Mouse (Mus musculus): ENCODE measurements around the gene Nid1. TPM values are rescaled to one million over a fixed set of nuclear protein-coding genes. Genes with fewer than 3 reads are reported as not detected.

The Nid1 gene
- total and polyA plus RNA-seq, 2 experiments from 2014 or later, result 27.3 to 70.6 TPM

DNA sequence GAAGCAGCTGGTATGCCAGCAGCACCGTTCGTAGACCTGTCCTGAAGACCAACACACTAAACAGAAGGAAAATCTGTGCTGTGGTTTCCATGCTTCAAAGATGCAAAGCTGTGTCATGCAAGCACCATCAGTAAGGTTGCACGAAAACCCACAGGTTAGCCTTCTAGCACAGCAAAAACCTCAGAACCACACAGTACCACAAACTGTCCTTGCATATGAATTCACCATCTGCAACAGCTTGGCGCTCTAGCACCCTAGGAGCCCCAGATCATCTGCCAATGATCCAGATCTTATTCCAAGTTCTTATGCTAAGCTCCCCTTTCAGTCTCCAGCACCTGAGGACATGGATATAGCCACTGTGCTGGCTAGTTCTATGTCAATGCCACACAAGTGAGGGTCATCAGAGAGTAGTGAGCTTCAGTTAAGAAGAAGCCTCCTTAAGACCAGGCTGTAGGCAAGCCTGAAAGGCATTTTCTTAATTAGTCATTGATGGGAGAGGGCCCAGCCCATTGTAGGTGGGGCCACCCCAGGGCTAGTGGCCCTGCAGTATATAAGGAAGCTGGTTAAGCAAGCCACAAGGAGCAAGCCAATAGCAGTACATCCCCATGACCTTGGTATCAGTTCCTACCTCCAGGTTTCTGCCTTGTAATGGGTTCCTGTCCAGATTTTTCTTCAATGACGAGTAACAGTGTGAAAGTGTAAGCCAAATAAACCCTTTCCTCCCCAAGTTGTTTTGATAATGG, 119.8 kb downstream of the Nid1 start:
- Histone ChIP-seq H3K27me3 (ENCODE audit: insufficient read depth, low read length) (0 out of 2 replicates have a peak, but pooled peaks cover 4% of the 10 kb centered on the region), H3K4me2 (ENCODE audit: low read depth, low read length, poor library complexity, severe bottlenecking) (no peak overlapping the region), H3K4me1 (ENCODE audit: insufficient read depth, low read length) (no peaks in the 10 kb centered on the region), H3K36me3 (ENCODE audit: insufficient read depth, low read length) (no peaks in the 10 kb centered on the region), H3K27ac (ENCODE audit: low read depth, low read length) (no peak overlapping the region), H3K9me3 (ENCODE audit: low read length) (no peaks in the 10 kb centered on the region), H3K4me3 (ENCODE audit: low read depth, low read length) (no peak overlapping the region), H3K9ac (replicated peaks; ENCODE audit: low read length, poor library complexity, severe bottlenecking) (no peak overlapping the region)
- ATAC-seq (ENCODE audit: low FRiP score), result no peak
- TF ChIP-seq CTCF (IDR thresholded peaks at IDR 0.05), result no peak
- WGBS, result 84% methylated on average over 5 of the region's 5 CpGs
- DNase-seq (ENCODE audit: low spot score), result no peak

DNA sequence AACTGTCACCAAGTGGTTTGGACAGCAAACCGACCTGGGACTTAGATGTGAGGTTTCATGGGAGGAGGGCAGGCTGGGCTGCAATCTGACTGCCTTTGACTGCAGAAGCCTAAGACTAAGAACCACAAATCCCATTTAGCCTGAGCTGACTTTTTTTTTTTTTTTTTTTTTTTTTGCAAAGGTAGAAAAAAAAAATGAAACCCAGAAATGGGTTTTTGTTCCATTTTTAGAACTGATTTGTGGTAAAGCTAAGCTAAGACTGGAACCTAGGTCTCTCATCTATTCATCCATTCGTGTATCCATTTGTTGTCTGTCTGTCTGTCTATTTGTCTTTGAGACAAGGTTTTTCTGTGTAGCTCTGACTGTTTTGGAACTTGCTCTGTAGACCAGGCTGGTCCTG, 120.9 kb downstream of the Nid1 start:
- Histone ChIP-seq H3K27me3 (ENCODE audit: insufficient read depth, low read length) (0 out of 2 replicates have a peak, but pooled peaks cover 4% of the 10 kb centered on the region), H3K4me2 (ENCODE audit: low read depth, low read length, poor library complexity, severe bottlenecking) (no peak overlapping the region), H3K4me3 (ENCODE audit: low read depth, low read length) (no peak overlapping the region), H3K36me3 (ENCODE audit: insufficient read depth, low read length) (no peaks in the 10 kb centered on the region), H3K9me3 (ENCODE audit: low read length) (no peaks in the 10 kb centered on the region), H3K27ac (ENCODE audit: low read depth, low read length) (no peak overlapping the region), H3K9ac (replicated peaks; ENCODE audit: low read length, poor library complexity, severe bottlenecking) (no peak overlapping the region), H3K4me1 (ENCODE audit: insufficient read depth, low read length) (no peaks in the 10 kb centered on the region)
- no peak for TF ChIP-seq CTCF (IDR thresholded peaks at IDR 0.05)
- ATAC-seq (ENCODE audit: low FRiP score) (no peak), DNase-seq (ENCODE audit: low spot score) (no peak)
- WGBS, result 72% methylated on average over 2 of the region's 2 CpGs

DNA sequence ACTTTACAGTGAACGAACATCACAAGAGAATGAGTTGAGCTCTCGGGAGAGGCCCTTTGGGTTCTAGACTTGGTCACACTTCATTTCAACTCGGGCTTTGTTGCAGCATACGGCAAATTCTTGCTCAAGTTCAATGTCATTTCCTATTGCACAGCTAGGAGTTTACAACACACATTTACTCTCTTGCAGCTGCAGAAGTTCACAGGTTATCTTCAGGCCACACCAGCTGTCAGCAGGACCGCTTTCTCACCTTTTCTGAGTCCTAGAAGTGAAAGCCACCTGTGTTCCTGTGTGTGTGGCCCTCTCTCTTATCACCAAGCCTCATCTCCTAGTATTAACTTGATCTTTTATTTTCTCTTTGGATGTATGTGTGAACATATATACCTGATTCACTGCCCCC, 121.5 kb downstream of the Nid1 start:
- H3K27ac ChIP-seq (ENCODE audit: low read depth, low read length), result no peak overlapping the region
- WGBS, result 78% methylated on average over 5 of the region's 5 CpGs
- no peak for TF ChIP-seq CTCF (IDR thresholded peaks at IDR 0.05)
- H3K4me3 ChIP-seq (ENCODE audit: low read depth, low read length), result no peak overlapping the region
- no peak overlapping the region for H3K4me2 ChIP-seq (ENCODE audit: low read depth, low read length, poor library complexity, severe bottlenecking)
- DNase-seq (ENCODE audit: low spot score), result no peak
- H3K27me3 ChIP-seq (ENCODE audit: insufficient read depth, low read length), result 0 out of 2 replicates have a peak, but pooled peaks cover 4% of the 10 kb centered on the region
- no peaks in the 10 kb centered on the region for H3K4me1 ChIP-seq (ENCODE audit: insufficient read depth, low read length)
- ATAC-seq (ENCODE audit: low FRiP score), result no peak
- no peaks in the 10 kb centered on the region for H3K36me3 ChIP-seq (ENCODE audit: insufficient read depth, low read length)
- H3K9ac ChIP-seq (replicated peaks; ENCODE audit: low read length, poor library complexity, severe bottlenecking), result no peak overlapping the region
- no peaks in the 10 kb centered on the region for H3K9me3 ChIP-seq (ENCODE audit: low read length)

Other genes starting within 250 kb of the Nid1 start
- 25.4 and 26.2 TPM in 2 replicates for gene Gpr137b, start 43.5 kb upstream of the Nid1 start, total RNA-seq (2014; rRNA removed)
- 23.9 and 26.3 TPM in 2 replicates for gene Gpr137b, start 43.5 kb upstream of the Nid1 start, polyA plus RNA-seq (2015; fragmentation: Nextera tagmentation; extraction: Ambion mirVana)
- 15.9 and 19.5 TPM in 2 replicates for gene Lyst, start 152.8 kb downstream of the Nid1 start, total RNA-seq (2014; rRNA removed)
- 3.1 and 5.2 TPM in 2 replicates for gene Lyst, start 152.8 kb downstream of the Nid1 start, polyA plus RNA-seq (2015; fragmentation: Nextera tagmentation; extraction: Ambion mirVana)

Measured in midbrain, postnatal 0 days (tissue).